Comparison of ENCODE assay signal across 19 mouse cellular contexts in genomic region chr1:192300417-192300816, GRCm38 (mm10).
A peak's percentile ranks its signal among the peaks of the same experiment; 100 is the strongest.
DNase-seq lines count a peak whose midpoint lies in the region; ATAC-seq and TF ChIP-seq lines count a peak whose summit lies in the region.
"Had no signal": no experiment of that assay in that cellular context is flagged by ENCODE, and none has a peak within 500 bp of the region (broad histone marks: within the 10 kb centered on the region; RNA-seq: fewer than 3 reads in every experiment).

No protein-coding gene starts in this region.

- H3K27me3 ChIP-seq in lung, embryonic 15.5 days = no peaks in the 10 kb centered on the region
- no peaks in the 10 kb centered on the region for H3K27me3 ChIP-seq in midbrain, embryonic 13.5 days
- H3K27me3 ChIP-seq: embryonic facial prominence, embryonic 13.5 days; heart, embryonic 12.5 days; hindbrain, embryonic 15.5 days; liver, embryonic 12.5 days; midbrain, embryonic 12.5 days had no signal

- no peak overlapping the region for H3K4me3 ChIP-seq in lung, embryonic 15.5 days
- no peak overlapping the region for H3K4me3 ChIP-seq in midbrain, embryonic 13.5 days (replicated peaks)
- H3K4me3 ChIP-seq: embryonic facial prominence, embryonic 13.5 days; forebrain, embryonic 10.5 days; heart, embryonic 12.5 days; hindbrain, embryonic 15.5 days; liver, embryonic 12.5 days; midbrain, embryonic 12.5 days had no signal

- H3K9me3 ChIP-seq in lung, embryonic 15.5 days = no peaks in the 10 kb centered on the region
- H3K9me3 ChIP-seq in midbrain, embryonic 13.5 days = no peaks in the 10 kb centered on the region
- H3K9me3 ChIP-seq: embryonic facial prominence, embryonic 13.5 days; forebrain, embryonic 10.5 days; heart, embryonic 12.5 days; hindbrain, embryonic 15.5 days; liver, embryonic 12.5 days; midbrain, embryonic 12.5 days had no signal

- TF ChIP-seq POLR2A in brain, embryonic 14.5 days (IDR thresholded peaks at IDR 0.05; ENCODE audit: borderline replicate concordance, extremely low read depth, insufficient read depth, insufficient read length, poor library complexity, severe bottlenecking) = no peak

- DNase-seq in frontal cortex, adult 2 months (ENCODE audit: extremely low spot score in 1 of 2, low spot score in 1 of 2) = no peak
- no peak for DNase-seq in lung, postnatal 14 days
- DNase-seq in NIH3T3 (ENCODE audit: low read depth) = peak; percentile 9
- DNase-seq in brain, embryonic 14.5 days (ENCODE audit: low read depth) = peak; percentile 27
- no peak for DNase-seq in urinary bladder, postnatal 10 days (ENCODE audit: low spot score)
- DNase-seq: gastrocnemius, postnatal 36 days; heart, postnatal 36 days; kidney, adult 2 months; kidney, postnatal 4 days; thymus, postnatal 36 days had no signal

- TF ChIP-seq CTCF in brain, embryonic 14.5 days (IDR thresholded peaks at IDR 0.05; ENCODE audit: borderline replicate concordance, extremely low read depth, insufficient read depth, insufficient read length) = no peak

- 46% methylated on average over 7 of the region's 7 CpGs for WGBS in lung, embryonic 15.5 days
- WGBS in midbrain, embryonic 13.5 days = 83% methylated on average over 7 of the region's 7 CpGs

- no peak overlapping the region for H3K4me2 ChIP-seq in lung, embryonic 15.5 days
- H3K4me2 ChIP-seq in midbrain, embryonic 13.5 days (replicated peaks) = no peak overlapping the region
- H3K4me2 ChIP-seq: embryonic facial prominence, embryonic 13.5 days; heart, embryonic 12.5 days; hindbrain, embryonic 15.5 days; liver, embryonic 12.5 days; midbrain, embryonic 12.5 days had no signal

- no peak overlapping the region for H3K9ac ChIP-seq in lung, embryonic 15.5 days
- no peak overlapping the region for H3K9ac ChIP-seq in midbrain, embryonic 13.5 days (replicated peaks)
- H3K9ac ChIP-seq: embryonic facial prominence, embryonic 13.5 days; heart, embryonic 12.5 days; hindbrain, embryonic 15.5 days; liver, embryonic 12.5 days; midbrain, embryonic 12.5 days had no signal

- H3K4me1 ChIP-seq in lung, embryonic 15.5 days = peaks cover 16% of the 10 kb centered on the region
- no peaks in the 10 kb centered on the region for H3K4me1 ChIP-seq in midbrain, embryonic 13.5 days (replicated peaks)
- H3K4me1 ChIP-seq: embryonic facial prominence, embryonic 13.5 days; liver, embryonic 12.5 days; midbrain, embryonic 12.5 days had no signal

- peak; percentile 17; the same call in 1 of the 2 replicates for ATAC-seq in frontal cortex, adult (ENCODE audit: low TSS enrichment)
- ATAC-seq in lung, embryonic 15.5 days (ENCODE audit: borderline replicate concordance, extremely low read depth, low FRiP score, low TSS enrichment) = peak; percentile 52; the same call in 1 of the 2 replicates
- no peak for ATAC-seq in midbrain, embryonic 13.5 days
- ATAC-seq: liver, embryonic 12.5 days had no signal

- H3K36me3 ChIP-seq in lung, embryonic 15.5 days = no peaks in the 10 kb centered on the region
- no peaks in the 10 kb centered on the region for H3K36me3 ChIP-seq in midbrain, embryonic 13.5 days
- H3K36me3 ChIP-seq: embryonic facial prominence, embryonic 13.5 days; forebrain, embryonic 10.5 days; heart, embryonic 12.5 days; hindbrain, embryonic 15.5 days; liver, embryonic 12.5 days; midbrain, embryonic 12.5 days had no signal

- no peak overlapping the region for H3K27ac ChIP-seq in lung, embryonic 15.5 days
- no peak overlapping the region for H3K27ac ChIP-seq in midbrain, embryonic 13.5 days
- H3K27ac ChIP-seq: embryonic facial prominence, embryonic 13.5 days; forebrain, embryonic 10.5 days; hindbrain, embryonic 15.5 days; liver, embryonic 12.5 days; midbrain, embryonic 12.5 days had no signal

Comparison
In these comparisons a context has a peak if more than half of its experiments do, and no peak if none do; other contexts are left out.
1. DNase-seq: peak in NIH3T3 (single experiment) and brain, embryonic 14.5 days (single experiment); none in frontal cortex, adult 2 months (0 of 2), lung, postnatal 14 days (single experiment) and urinary bladder, postnatal 10 days (single experiment).